Mouse (Mus musculus): Measurements from ENCODE around the gene Ogg1.
"Not testable (repeated sequence)": the region's sequence is repeated elsewhere in the genome, so short reads cannot be mapped to it uniquely, and the experiment has no call there.

Ogg1 gene

GRCm38 (mm10) chr6:113331721-113332120, 4.9 kb downstream of the Ogg1 start:
- DNase-seq (ENCODE audit: low read depth, low spot score): no peak

- DNase-seq (ENCODE audit: low read depth, low spot score): not testable (repeated sequence)
Measured at GRCm38 (mm10) chr6:113332734-113333133, 6.0 kb downstream of the Ogg1 start.

GRCm38 (mm10) chr6:113333137-113333950, 6.6 kb downstream of the Ogg1 start:
- no peak for DNase-seq (ENCODE audit: low read depth, low spot score)

GRCm38 (mm10) chr6:113334216-113334615, 7.4 kb downstream of the Ogg1 start:
- DNase-seq (ENCODE audit: low read depth, low spot score): no peak

- DNase-seq (ENCODE audit: low read depth, low spot score): no peak
Measured at GRCm38 (mm10) chr6:113336852-113337620, 10.3 kb downstream of the Ogg1 start.

- no peak for DNase-seq (ENCODE audit: low read depth, low spot score)
Measured at GRCm38 (mm10) chr6:113341574-113341973, 14.8 kb downstream of the Ogg1 start.

- DNase-seq (ENCODE audit: low read depth, low spot score): no peak
Measured at GRCm38 (mm10) chr6:113342297-113342696, 15.5 kb downstream of the Ogg1 start.

GRCm38 (mm10) chr6:113343177-113344092, 16.7 kb downstream of the Ogg1 start, which contains the start of gene Camk1:
Gene Camk1, minus strand, starts transcription at chr6:113343984.
- DNase-seq (ENCODE audit: low read depth, low spot score): peak; percentile 81

GRCm38 (mm10) chr6:113344321-113344720, 17.5 kb downstream of the Ogg1 start:
- peak; percentile 78 for DNase-seq (ENCODE audit: low read depth, low spot score)

GRCm38 (mm10) chr6:113346897-113347296, 20.1 kb downstream of the Ogg1 start:
- DNase-seq (ENCODE audit: low read depth, low spot score): no peak

GRCm38 (mm10) chr6:113350538-113350937, 23.8 kb downstream of the Ogg1 start:
- no peak for DNase-seq (ENCODE audit: low read depth, low spot score)

- DNase-seq (ENCODE audit: low read depth, low spot score): no peak
Measured at GRCm38 (mm10) chr6:113351161-113351560, 24.4 kb downstream of the Ogg1 start.

GRCm38 (mm10) chr6:113351653-113352052, 24.9 kb downstream of the Ogg1 start:
- no peak for DNase-seq (ENCODE audit: low read depth, low spot score)

- DNase-seq (ENCODE audit: low read depth, low spot score): no peak
Measured at GRCm38 (mm10) chr6:113352820-113353219, 26.0 kb downstream of the Ogg1 start.

GRCm38 (mm10) chr6:113353696-113354095, 26.9 kb downstream of the Ogg1 start:
- DNase-seq (ENCODE audit: low read depth, low spot score): no peak

GRCm38 (mm10) chr6:113361476-113361875, 34.7 kb downstream of the Ogg1 start:
- DNase-seq (ENCODE audit: low read depth, low spot score): no peak

GRCm38 (mm10) chr6:113362241-113362640, 35.5 kb downstream of the Ogg1 start:
- DNase-seq (ENCODE audit: low read depth, low spot score): no peak

- no peak for DNase-seq (ENCODE audit: low read depth, low spot score)
Measured at GRCm38 (mm10) chr6:113364518-113365135, 37.9 kb downstream of the Ogg1 start.

GRCm38 (mm10) chr6:113366639-113367038, 39.9 kb downstream of the Ogg1 start:
- DNase-seq (ENCODE audit: low read depth, low spot score): no peak

GRCm38 (mm10) chr6:113367574-113367973, 40.8 kb downstream of the Ogg1 start:
- no peak for DNase-seq (ENCODE audit: low read depth, low spot score)

- DNase-seq (ENCODE audit: low read depth, low spot score): no peak
Measured at GRCm38 (mm10) chr6:113368124-113368523, 41.4 kb downstream of the Ogg1 start.
